Mouse (Mus musculus) MEL (cell line): ENCODE data around the gene Eno2.

Source experiments
- CHD1 ChIP-seq: IDR thresholded peaks from 2 replicates; pipeline ENCODE4 v1.6.1; 2012; ENCODE audit warnings: low read depth, mild to moderate bottlenecking, inconsistent platforms, low read length, improper control_type of control experiment
- CTCF ChIP-seq, 3 experiments: IDR thresholded peaks in 2 of 3; conservative IDR thresholded peaks in 1 of 3; 2 replicates each; pipeline ENCODE4 v1.5.1; 2011 to 2012; ENCODE audit warnings: low read length in 3 of 3, low read depth in 2 of 3, mild to moderate bottlenecking in 2 of 3, improper control_type of control experiment in 1 of 3, inconsistent platforms in 1 of 3, mixed read lengths in 1 of 3, moderate library complexity in 1 of 3; ENCODE audit not compliant: control insufficient read depth in 1 of 3, insufficient read depth in 1 of 3, poor library complexity in 1 of 3, severe bottlenecking in 1 of 3
- HCFC1 ChIP-seq: IDR thresholded peaks from 2 replicates; pipeline ENCODE4 v1.6.1; 2012; ENCODE audit warnings: low read depth, mild to moderate bottlenecking, inconsistent platforms, low read length, improper control_type of control experiment, moderate library complexity
- POLR2A ChIP-seq, 2 experiments: IDR thresholded peaks; 2 replicates each; pipeline ENCODE4 v1.6.1; 2011 to 2012; ENCODE audit warnings: low read length in 2 of 2, mild to moderate bottlenecking in 2 of 2, control low read depth in 1 of 2, improper control_type of control experiment in 1 of 2, low read depth in 1 of 2, moderate library complexity in 1 of 2; ENCODE audit not compliant: control insufficient read depth in 1 of 2, insufficient read depth in 1 of 2, poor library complexity in 1 of 2
- SMC3 ChIP-seq: IDR thresholded peaks from 2 replicates; pipeline ENCODE4 v1.6.1; 2011; ENCODE audit warnings: low read depth, low read length, improper control_type of control experiment

GRCm38 (mm10) chr6:124811403-124811665 lies 41.9 kb upstream of the Eno2 start:
- no peak for TF ChIP-seq CHD1
- no peak for TF ChIP-seq SMC3
- no peak for TF ChIP-seq CTCF (IDR thresholded peaks at IDR 0.05 in 2 of 3, conservative IDR thresholded peaks at IDR 0.05 in 1 of 3; ENCODE audit: control insufficient read depth in 1 of 3, insufficient read depth in 1 of 3, low read depth in 2 of 3, low read length in 3 of 3, poor library complexity in 1 of 3, severe bottlenecking in 1 of 3)
- TF ChIP-seq POLR2A (IDR thresholded peaks at IDR 0.05; ENCODE audit: control insufficient read depth in 1 of 2, insufficient read depth in 1 of 2, low read depth in 1 of 2, low read length in 2 of 2, poor library complexity in 1 of 2) = no peak
- no peak for TF ChIP-seq HCFC1
